Mouse (Mus musculus) embryonic facial prominence, embryonic 10.5 days (tissue): ENCODE data around the gene Cd48. TPM values are rescaled to one million over a fixed set of nuclear protein-coding genes. Genes with fewer than 3 reads are reported as not detected.

Source experiments
- DNase-seq: peaks from one replicate; pipeline ENCODE4 v3.0.0-alpha.2; 2017; ENCODE audit warnings: low spot score
- H3K27ac ChIP-seq: fragments of 300-500 bp; sonication (generic); replicated peaks from 2 replicates; pipeline ENCODE4 v1.5.1; 2016; ENCODE audit warnings: mild to moderate bottlenecking
- H3K27me3 ChIP-seq: fragments of 300-500 bp; sonication (generic); replicated peaks from 2 replicates; pipeline ENCODE4 v1.6.1; 2016; ENCODE audit warnings: low read depth, mild to moderate bottlenecking; ENCODE audit not compliant: poor library complexity, severe bottlenecking
- H3K36me3 ChIP-seq: fragments of 300-500 bp; sonication (generic); replicated peaks from 2 replicates; pipeline ENCODE4 v1.6.1; 2016; ENCODE audit warnings: mild to moderate bottlenecking, moderate library complexity
- H3K4me1 ChIP-seq: fragments of 300-500 bp; sonication (generic); 2 replicates; pipeline ENCODE4 v1.6.1; 2016
- H3K4me3 ChIP-seq: fragments of 300-500 bp; sonication (generic); 2 replicates; pipeline ENCODE4 v1.5.1; 2016; ENCODE audit warnings: mild to moderate bottlenecking, moderate library complexity
- H3K9me3 ChIP-seq: fragments of 300-500 bp; sonication (generic); 2 replicates; pipeline ENCODE4 v1.6.1; 2016; ENCODE audit warnings: mild to moderate bottlenecking
- WGBS: fragments of 180-500 bp; shearing (Covaris S2); methylation state at CpG from one replicate; pipeline ENCODE4 v1.1.7; 2016; 5-methylcytosine and 5-hydroxymethylcytosine counted together
- polyA plus RNA-seq: library from polyadenylated mRNA; unstranded; fragments of >200 nt; fragmentation: Nextera tagmentation; extraction: Ambion mirVana; gene quantifications from 2 replicates; pipeline ENCODE4 v1.2.1, GENCODE M21; 2016

The Cd48 gene
- 0.29 and 0.55 TPM in 2 replicates for polyA plus RNA-seq

- Histone ChIP-seq H3K4me3 (no peak within 1 kb of the TSS), H3K27ac (no peak within 1 kb of the TSS), H3K9me3 (no peaks in the 10 kb centered on the region), H3K36me3 (no peaks in the 10 kb centered on the region), H3K4me1 (no peaks in the 10 kb centered on the region), H3K27me3 (no peaks in the 10 kb centered on the region)
- WGBS: 90% methylated on average over 14 of the region's 14 CpGs
- no peak for DNase-seq
These were observed at the start of gene Cd48 for GRCm38 (mm10) chr1:171681531-171682299. Gene Cd48, plus strand, starts transcription at chr1:171682009.

DNA sequence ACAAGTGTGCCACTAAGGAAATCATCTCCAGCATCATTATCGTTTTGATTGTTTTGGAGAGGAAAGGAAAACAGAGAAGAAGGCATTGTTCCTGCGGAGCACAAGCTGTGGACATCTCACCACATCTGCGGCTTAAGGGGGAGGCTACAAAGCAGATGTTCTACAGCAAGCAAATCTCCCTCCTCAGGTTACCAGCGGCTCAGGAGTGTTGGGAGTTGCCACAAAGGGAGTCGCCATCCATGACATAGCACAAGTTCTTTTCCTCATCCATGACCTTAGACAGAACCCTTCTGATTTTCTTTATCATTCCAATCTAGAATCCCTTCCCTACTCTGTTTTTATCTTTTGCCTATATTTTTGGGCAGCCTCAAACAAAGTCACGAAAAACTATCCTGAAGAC, 46.1 kb upstream of the Cd48 start:
- Histone ChIP-seq H3K27ac (no peak overlapping the region), H3K36me3 (no peaks in the 10 kb centered on the region), H3K4me3 (no peak overlapping the region), H3K9me3 (no peaks in the 10 kb centered on the region), H3K4me1 (no peaks in the 10 kb centered on the region), H3K27me3 (no peaks in the 10 kb centered on the region)
- no peak for DNase-seq
- WGBS: 64% methylated on average over 6 of the region's 6 CpGs

DNA sequence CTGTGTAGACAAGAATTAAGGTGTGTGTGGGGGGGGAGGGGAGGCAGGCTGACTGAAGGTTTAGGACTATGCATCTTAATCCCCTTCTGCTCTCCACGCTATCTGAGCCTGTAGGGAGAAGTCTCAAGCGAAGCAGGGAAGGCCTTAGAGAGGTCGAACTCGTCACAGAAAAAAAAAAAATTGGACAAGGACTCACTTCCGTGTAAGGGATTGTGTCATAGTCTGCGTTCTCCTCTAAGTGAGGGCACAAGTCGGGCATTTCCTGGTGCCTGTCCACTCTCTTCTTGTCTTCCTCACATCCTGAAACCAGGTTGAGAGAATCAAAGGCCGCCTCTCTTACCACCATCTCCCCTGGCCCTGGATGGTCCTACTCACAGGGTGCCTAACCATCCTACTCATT, 44.7 kb upstream of the Cd48 start:
- Histone ChIP-seq H3K9me3 (no peaks in the 10 kb centered on the region), H3K4me1 (no peaks in the 10 kb centered on the region), H3K27me3 (no peaks in the 10 kb centered on the region), H3K36me3 (no peaks in the 10 kb centered on the region), H3K27ac (no peak overlapping the region), H3K4me3 (no peak overlapping the region)
- DNase-seq: no peak
- 80% methylated on average over 8 of the region's 8 CpGs for WGBS

GRCm38 (mm10) chr1:171638686-171639085, 43.1 kb upstream of the Cd48 start:
- WGBS: 85% methylated on average over 2 of the region's 2 CpGs
- DNase-seq: no peak

GRCm38 (mm10) chr1:171640796-171641195, 41.0 kb upstream of the Cd48 start:
- Histone ChIP-seq H3K27ac (no peak overlapping the region), H3K4me1 (no peaks in the 10 kb centered on the region), H3K27me3 (no peaks in the 10 kb centered on the region), H3K36me3 (no peaks in the 10 kb centered on the region), H3K9me3 (no peaks in the 10 kb centered on the region), H3K4me3 (no peak overlapping the region)
- WGBS: 93% methylated on average over 6 of the region's 6 CpGs
- DNase-seq: no peak

More at GRCm38 (mm10) chr1:171638686-171639085, 43.1 kb upstream of the Cd48 start:
- H3K4me1 ChIP-seq: no peaks in the 10 kb centered on the region
- no peak overlapping the region for H3K4me3 ChIP-seq
- no peaks in the 10 kb centered on the region for H3K27me3 ChIP-seq
- no peak overlapping the region for H3K27ac ChIP-seq
- no peaks in the 10 kb centered on the region for H3K36me3 ChIP-seq
- no peaks in the 10 kb centered on the region for H3K9me3 ChIP-seq

DNA sequence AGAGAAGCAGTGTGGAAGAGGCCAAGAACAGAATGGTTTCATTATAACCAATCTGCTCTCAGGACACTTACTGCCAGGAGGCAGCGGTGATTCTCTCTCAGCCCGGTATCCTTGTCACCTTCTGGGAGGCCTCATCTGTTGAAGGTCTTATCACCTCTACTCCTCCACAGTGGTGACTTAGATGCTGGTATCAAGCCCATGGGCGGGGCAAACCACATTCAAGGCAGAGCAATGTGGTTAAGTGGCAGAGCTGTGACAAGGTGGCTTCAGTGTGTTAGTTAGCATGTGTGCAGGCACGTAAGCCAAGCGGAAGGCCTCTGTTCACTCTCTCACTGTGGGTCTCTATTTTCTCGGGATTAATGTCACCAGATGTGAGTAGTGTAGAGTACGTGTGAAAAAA, 38.2 kb upstream of the Cd48 start:
- WGBS: 91% methylated on average over 7 of the region's 7 CpGs
- H3K4me1 ChIP-seq: no peaks in the 10 kb centered on the region
- no peak for DNase-seq
- H3K4me3 ChIP-seq: no peak overlapping the region
- H3K27ac ChIP-seq: no peak overlapping the region
- H3K9me3 ChIP-seq: no peaks in the 10 kb centered on the region
- H3K27me3 ChIP-seq: no peaks in the 10 kb centered on the region
- no peaks in the 10 kb centered on the region for H3K36me3 ChIP-seq

DNA sequence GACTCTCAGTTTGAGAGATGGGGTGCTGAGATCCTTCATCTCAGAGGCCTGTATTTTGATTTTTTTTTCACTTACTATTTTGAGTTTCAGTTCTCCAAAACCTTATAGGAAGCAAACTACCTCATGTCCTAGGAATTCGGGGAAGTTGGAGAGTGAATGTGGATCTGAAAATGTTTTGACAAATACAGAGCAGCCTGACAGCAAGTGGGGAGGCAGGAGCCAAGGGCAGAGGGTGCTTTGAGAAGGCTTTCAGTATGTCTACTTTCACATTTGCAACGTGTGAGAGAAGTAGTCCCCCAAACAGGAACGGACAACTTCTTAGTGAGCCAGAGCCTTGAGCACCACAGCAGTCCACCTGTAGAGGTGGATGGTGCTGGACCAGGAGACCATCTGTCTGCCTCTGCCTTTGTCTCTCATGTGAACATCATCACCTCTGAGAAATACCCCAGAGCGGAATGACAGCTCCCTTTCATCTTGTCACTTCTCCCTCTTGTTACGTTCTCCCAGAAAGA, 35.3 kb upstream of the Cd48 start:
- no peak overlapping the region for H3K4me3 ChIP-seq
- no peak overlapping the region for H3K27ac ChIP-seq
- no peaks in the 10 kb centered on the region for H3K4me1 ChIP-seq
- no peaks in the 10 kb centered on the region for H3K9me3 ChIP-seq
- whole genome bisulfite sequencing: 79% methylated on average over 5 of the region's 5 CpGs
- H3K27me3 ChIP-seq: no peaks in the 10 kb centered on the region
- no peak for DNase-seq
- H3K36me3 ChIP-seq: no peaks in the 10 kb centered on the region

GRCm38 (mm10) chr1:171647716-171648115, 34.1 kb upstream of the Cd48 start:
- DNase-seq: no peak
- H3K27me3 ChIP-seq: no peaks in the 10 kb centered on the region
- no peaks in the 10 kb centered on the region for H3K9me3 ChIP-seq
- H3K36me3 ChIP-seq: no peaks in the 10 kb centered on the region
- H3K4me3 ChIP-seq: no peak overlapping the region
- no peaks in the 10 kb centered on the region for H3K4me1 ChIP-seq
- H3K27ac ChIP-seq: no peak overlapping the region
- 89% methylated on average over 5 of the region's 5 CpGs for WGBS

- no peak overlapping the region for H3K4me3 ChIP-seq
- H3K9me3 ChIP-seq: no peaks in the 10 kb centered on the region
- 81% methylated on average over 8 of the region's 8 CpGs for WGBS
- H3K27me3 ChIP-seq: no peaks in the 10 kb centered on the region
- H3K27ac ChIP-seq: no peak overlapping the region
- no peak for DNase-seq
- H3K36me3 ChIP-seq: no peaks in the 10 kb centered on the region
- no peaks in the 10 kb centered on the region for H3K4me1 ChIP-seq
These were observed 33.0 kb upstream of the Cd48 start for GRCm38 (mm10) chr1:171648840-171649239.

DNA sequence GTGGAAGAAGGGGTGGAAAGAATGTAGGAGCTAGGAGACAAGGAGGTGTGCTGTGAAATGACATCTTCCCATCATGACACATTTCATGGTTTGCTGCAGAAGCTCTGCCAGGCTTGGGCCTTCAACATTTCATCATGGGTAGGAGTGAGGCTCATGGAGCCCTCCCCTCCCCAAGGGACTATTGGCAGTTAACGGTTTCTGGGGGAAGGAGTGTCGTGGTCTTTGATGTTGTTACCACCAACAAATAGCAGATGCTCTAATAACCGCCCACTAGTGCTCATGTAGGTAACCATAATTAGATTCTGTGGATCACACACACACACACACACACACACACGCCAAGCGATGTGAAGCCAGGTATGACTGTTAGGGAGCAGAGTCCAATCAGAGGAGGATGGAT, 29.1 kb upstream of the Cd48 start, which contains the start of gene Slamf7:
TSS of gene Slamf7 (minus strand) at position 302 of the 400 bp plus-strand sequence.
- DNase-seq: no peak
- Histone ChIP-seq H3K4me3 (no peak within 1 kb of the TSS), H3K27me3 (no peaks in the 10 kb centered on the region), H3K9me3 (no peaks in the 10 kb centered on the region), H3K27ac (no peak within 1 kb of the TSS), H3K36me3 (no peaks in the 10 kb centered on the region), H3K4me1 (no peaks in the 10 kb centered on the region)
- 92% methylated on average over 5 of the region's 5 CpGs for WGBS

DNA sequence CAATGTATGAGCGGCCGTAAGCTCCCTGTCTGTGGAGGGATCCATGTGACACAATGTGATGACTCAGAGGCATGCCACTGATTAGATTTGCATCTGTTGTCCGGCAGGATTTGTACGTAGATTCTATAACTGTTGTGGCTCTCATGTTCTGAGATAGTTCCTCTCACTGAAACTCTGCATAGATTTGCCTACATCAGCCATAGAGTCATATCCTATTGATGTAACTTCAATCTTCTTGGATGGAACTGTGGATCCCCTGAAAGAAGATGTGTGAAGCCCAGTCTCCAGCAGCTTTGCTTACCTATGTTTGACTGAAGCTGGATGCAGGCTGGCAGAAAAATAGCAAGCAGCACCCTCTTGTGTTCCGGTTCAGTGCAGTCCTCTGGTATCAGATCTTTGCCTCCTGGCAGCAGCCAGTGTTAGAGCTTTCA, 23.2 kb upstream of the Cd48 start:
- Histone ChIP-seq H3K27me3 (no peaks in the 10 kb centered on the region), H3K27ac (no peak overlapping the region), H3K4me1 (no peaks in the 10 kb centered on the region), H3K9me3 (no peaks in the 10 kb centered on the region), H3K4me3 (no peak overlapping the region), H3K36me3 (no peaks in the 10 kb centered on the region)
- 83% methylated on average over 5 of the region's 5 CpGs for WGBS
- DNase-seq: no peak

DNA sequence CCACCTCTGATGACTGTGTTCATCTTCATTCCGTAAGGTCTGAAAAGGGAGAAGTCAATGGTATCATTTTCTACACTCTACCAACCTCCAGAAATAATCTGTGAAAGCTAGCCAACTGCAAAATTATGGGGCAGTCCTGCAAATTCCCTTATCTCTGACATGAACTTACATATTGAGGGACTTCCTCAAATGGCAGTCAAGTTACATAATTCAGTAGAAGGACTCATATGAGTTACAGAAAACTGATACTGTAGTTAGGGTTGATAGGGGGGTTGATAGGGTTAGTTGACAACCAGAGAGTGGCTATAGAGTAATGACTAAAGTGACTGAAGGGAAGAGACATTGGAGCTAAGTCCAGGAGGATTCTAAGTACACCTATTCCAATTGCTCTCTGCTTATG, 21.4 kb upstream of the Cd48 start:
- Histone ChIP-seq H3K27ac (no peak overlapping the region), H3K27me3 (no peaks in the 10 kb centered on the region), H3K9me3 (no peaks in the 10 kb centered on the region), H3K36me3 (no peaks in the 10 kb centered on the region), H3K4me3 (no peak overlapping the region), H3K4me1 (no peaks in the 10 kb centered on the region)
- DNase-seq: no peak
- 94% methylated on average over 1 of the region's 1 CpGs for WGBS

DNA sequence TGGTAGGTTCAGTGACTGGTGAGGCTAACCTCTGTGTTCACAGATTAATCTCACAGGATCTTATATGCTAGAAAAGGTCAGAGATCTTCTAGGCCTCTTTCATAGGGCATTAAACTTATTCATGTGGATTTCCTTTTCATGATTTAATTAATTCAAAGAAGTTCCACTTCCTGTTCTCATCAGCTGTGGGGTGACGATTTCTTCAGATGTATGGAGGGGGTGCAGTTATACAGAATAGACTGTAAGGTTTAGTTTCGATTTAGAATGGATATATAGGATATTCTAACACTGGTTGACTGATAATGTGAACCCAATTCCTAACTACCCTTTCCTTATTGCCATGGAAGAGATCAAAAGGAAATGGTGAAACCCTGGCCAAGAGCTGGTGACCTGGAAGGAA, 20.3 kb upstream of the Cd48 start:
- no peaks in the 10 kb centered on the region for H3K36me3 ChIP-seq
- no peak for DNase-seq
- no peaks in the 10 kb centered on the region for H3K27me3 ChIP-seq
- H3K4me1 ChIP-seq: no peaks in the 10 kb centered on the region
- H3K4me3 ChIP-seq: no peak overlapping the region
- 77% methylated on average over 2 of the region's 2 CpGs for WGBS
- no peak overlapping the region for H3K27ac ChIP-seq
- H3K9me3 ChIP-seq: no peaks in the 10 kb centered on the region
